Mouse (Mus musculus) heart, adult 18-20 months (tissue): ENCODE measurements around the gene Syvn1. TPM values are rescaled to one million over a fixed set of nuclear protein-coding genes. Genes with fewer than 3 reads are reported as not detected.

Experiments
- microRNA-seq, 2 experiments: library from miRNA; unstranded; fragments of <30 nt; microRNA quantifications; one replicate each; pipeline ENCODE4 v1.2.0; 2022
- total RNA-seq, 2 experiments: library from RNA; stranded (reverse); gene quantifications; 2 replicates each; pipeline ENCODE4 v1.2.3; 2021

Gene Syvn1
- total RNA-seq, 2 experiments from 2014 or later: 21.1 to 21.3 TPM

Small RNA genes within 50 kb of the gene (microRNA-seq; reads per million reads assigned to microRNA genes)
- 1.1 to 3.4 reads per million in 2 experiments for gene Mir6988

Other genes starting within 250 kb of the Syvn1 start
- 10 to 100 TPM in 1 of 2 experiments, 1 to 10 TPM in 1; 7.2 to 10.6 TPM for gene Frmd8, start 171.3 kb upstream of the Syvn1 start, total RNA-seq
- gene Slc25a45, start 168.8 kb upstream of the Syvn1 start, total RNA-seq: 1 to 10 TPM; 2.6 to 2.8 TPM
- under 1 TPM in 1 of 2 experiments, not detected in 1; 0.35 TPM for gene Tigd3, start 152.4 kb upstream of the Syvn1 start, total RNA-seq
- 10 to 100 TPM; 77.6 to 84.0 TPM for gene Dpf2, start 133.6 kb upstream of the Syvn1 start, total RNA-seq
- gene Cdc42ep2, start 121.8 kb upstream of the Syvn1 start, total RNA-seq: 1 to 10 TPM; 6.6 to 9.0 TPM
- gene Pola2, start 82.4 kb upstream of the Syvn1 start, total RNA-seq: 10 to 100 TPM in 1 of 2 experiments, 1 to 10 TPM in 1; 8.7 to 10.6 TPM
- not detected for gene Slc22a20, start 60.4 kb upstream of the Syvn1 start, total RNA-seq
- gene Capn1, start 30.7 kb upstream of the Syvn1 start, total RNA-seq: 10 to 100 TPM; 32.0 to 40.4 TPM
- gene Mrpl49, start 11.2 kb downstream of the Syvn1 start, total RNA-seq: 10 to 100 TPM; 42.2 to 47.2 TPM
- 100 to 1,000 TPM; 613 to 618 TPM for gene Fau, start 11.3 kb downstream of the Syvn1 start, total RNA-seq
- 10 to 100 TPM; 11.1 to 11.2 TPM for gene Znhit2, start 14.6 kb downstream of the Syvn1 start, total RNA-seq
- gene Tm7sf2, start 21.8 kb downstream of the Syvn1 start, total RNA-seq: 1 to 10 TPM; 2.1 to 3.0 TPM
- gene Vps51, start 30.7 kb downstream of the Syvn1 start, total RNA-seq: 10 to 100 TPM; 20.9 to 22.2 TPM
- gene Tmem262, start 33.5 kb downstream of the Syvn1 start, total RNA-seq: not detected
- under 1 TPM in 1 of 2 experiments, not detected in 1; 0.47 TPM for gene Gm28374, start 35.7 kb downstream of the Syvn1 start, total RNA-seq
- 10 to 100 TPM; 15.5 to 16.1 TPM for gene Zfpl1, start 38.4 kb downstream of the Syvn1 start, total RNA-seq
- gene Cdca5, start 38.4 kb downstream of the Syvn1 start, total RNA-seq: under 1 TPM in 1 of 2 experiments, not detected in 1; 0.21 TPM
- gene AC131692.1, start 47.8 kb downstream of the Syvn1 start, total RNA-seq: not detected
- gene Naaladl1, start 59.2 kb downstream of the Syvn1 start, total RNA-seq: not detected
- gene Sac3d1, start 72.1 kb downstream of the Syvn1 start, total RNA-seq: 10 to 100 TPM in 1 of 2 experiments, 1 to 10 TPM in 1; 9.2 to 10.0 TPM
- gene Snx15, start 81.7 kb downstream of the Syvn1 start, total RNA-seq: 10 to 100 TPM; 13.9 to 15.2 TPM
- gene Batf2, start 94.4 kb downstream of the Syvn1 start, total RNA-seq: 1 to 10 TPM in 1 of 2 experiments, under 1 TPM in 1; 0.54 to 2.7 TPM
- 10 to 100 TPM; 66.4 to 72.1 TPM for gene Arl2, start 95.0 kb downstream of the Syvn1 start, total RNA-seq
- not detected for gene Majin, start 137.8 kb downstream of the Syvn1 start, total RNA-seq
- not detected for gene Gpha2, start 179.8 kb downstream of the Syvn1 start, total RNA-seq
- gene Ppp2r5b, start 189.3 kb downstream of the Syvn1 start, total RNA-seq: 10 to 100 TPM; 32.2 to 32.5 TPM
- 10 to 100 TPM; 21.5 to 22.1 TPM for gene Atg2a, start 195.1 kb downstream of the Syvn1 start, total RNA-seq
- 100 to 1,000 TPM; 101 to 107 TPM for gene Ehd1, start 230.1 kb downstream of the Syvn1 start, total RNA-seq